Mouse (Mus musculus) thymus, adult 2 months (tissue): ENCODE data around the gene Dock1. TPM values are rescaled to one million over a fixed set of nuclear protein-coding genes. Genes with fewer than 3 reads are reported as not detected.

Experiments
- DNase-seq: peaks from one replicate; pipeline ENCODE4 v3.0.0; 2021
- H3K27ac ChIP-seq: fragments of 200-500 bp; 2 replicates; pipeline ENCODE4 v1.5.1; 2012; ENCODE audit warnings: low read length, control low read depth; ENCODE audit not compliant: control insufficient read depth, insufficient read depth
- H3K27me3 ChIP-seq: fragments of 200-500 bp; 2 replicates; pipeline ENCODE4 v1.6.1; 2012; ENCODE audit warnings: mild to moderate bottlenecking, low read length, moderate library complexity, mixed read lengths; ENCODE audit not compliant: control insufficient read depth, insufficient read depth
- H3K36me3 ChIP-seq: fragments of 200-500 bp; 2 replicates; pipeline ENCODE4 v1.6.1; 2012; ENCODE audit warnings: mild to moderate bottlenecking, low read length, moderate library complexity; ENCODE audit not compliant: control insufficient read depth, insufficient read depth
- H3K4me1 ChIP-seq: fragments of 200-500 bp; replicated peaks from 2 replicates; pipeline ENCODE4 v1.6.1; 2012; ENCODE audit warnings: low read length; ENCODE audit not compliant: control insufficient read depth, insufficient read depth
- H3K4me3 ChIP-seq: fragments of 200-500 bp; 2 replicates; pipeline ENCODE4 v1.5.1; 2012; ENCODE audit warnings: mild to moderate bottlenecking, low read length, control low read depth, moderate library complexity; ENCODE audit not compliant: control insufficient read depth, insufficient read depth
- CTCF ChIP-seq: fragments of 200-500 bp; IDR thresholded peaks from 2 replicates; pipeline ENCODE4 v1.5.1; 2012; ENCODE audit warnings: mild to moderate bottlenecking, control low read depth, low read length, moderate library complexity, borderline replicate concordance; ENCODE audit not compliant: control insufficient read depth, poor library complexity, insufficient read depth; ENCODE audit errors: extremely low read depth
- POLR2A ChIP-seq: fragments of 200-500 bp; IDR thresholded peaks from 2 replicates; pipeline ENCODE4 v1.6.1; 2012; ENCODE audit warnings: mild to moderate bottlenecking, low read length, control low read depth, moderate library complexity; ENCODE audit not compliant: control insufficient read depth, poor library complexity, insufficient read depth; ENCODE audit errors: extremely low read depth
- WGBS: fragments of 180-500 bp; shearing (Covaris S2); methylation state at CpG from one replicate; pipeline ENCODE4 v1.1.7; 2018; 5-methylcytosine and 5-hydroxymethylcytosine counted together
- polyA plus RNA-seq: library from polyadenylated mRNA; depleted of rRNA; stranded (reverse); fragments of >200 nt; gene quantifications from 2 replicates; pipeline ENCODE4 v1.2.3, GENCODE M21; 2012

Dock1 gene
- polyA plus RNA-seq, 1 experiment = 3.2 TPM

DNA sequence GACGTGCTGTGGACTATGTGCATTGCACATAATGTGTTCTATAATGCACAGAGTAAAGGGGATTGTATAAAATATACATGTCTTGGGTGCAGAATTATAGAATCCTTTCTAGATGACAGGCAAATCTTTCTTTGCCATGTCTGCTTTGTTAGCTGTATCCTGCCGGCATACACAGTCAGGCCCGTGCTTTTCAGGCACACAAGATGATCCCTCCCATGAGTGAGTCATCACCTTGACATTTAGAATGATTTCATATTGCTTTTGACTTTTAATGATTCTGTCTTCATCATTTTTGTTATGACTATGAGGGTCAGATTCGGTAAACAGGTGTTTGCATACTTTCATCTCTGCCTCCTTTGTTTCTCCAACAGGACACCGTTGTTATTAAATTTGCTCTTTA is 354.1 kb downstream of the Dock1 start:
- DNase-seq = no peak
- no peaks in the 10 kb centered on the region for H3K27me3 ChIP-seq
- H3K36me3 ChIP-seq = no peaks in the 10 kb centered on the region
- no peak overlapping the region for H3K4me3 ChIP-seq
- WGBS = 92% methylated on average over 5 of the region's 5 CpGs
- H3K4me1 ChIP-seq = no peaks in the 10 kb centered on the region
- TF ChIP-seq POLR2A (no peak), CTCF (no peak)
- H3K27ac ChIP-seq = no peak overlapping the region

DNA sequence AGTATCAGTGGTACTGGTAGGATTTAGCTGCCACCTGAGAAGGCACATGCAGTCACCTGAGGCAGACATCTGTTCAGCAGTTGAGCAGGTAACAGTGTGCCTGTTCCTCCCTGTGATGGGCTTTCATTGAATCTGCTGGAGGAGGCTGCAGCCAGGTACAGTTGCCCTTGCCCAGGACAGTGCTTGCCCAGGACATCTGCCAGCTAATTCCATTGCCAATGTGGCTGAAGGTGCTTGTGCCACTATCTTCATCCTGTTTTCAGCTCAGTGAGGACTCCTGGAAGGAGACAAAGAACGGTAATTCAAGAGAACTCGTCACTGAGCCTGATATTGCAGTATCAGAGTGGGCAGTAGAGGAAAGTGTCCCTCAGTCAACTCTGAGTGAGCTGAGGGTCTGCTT is 358.3 kb downstream of the Dock1 start:
- 94% methylated on average over 2 of the region's 2 CpGs for WGBS
- no peak for DNase-seq
- Histone ChIP-seq H3K36me3 (no peaks in the 10 kb centered on the region), H3K4me3 (no peak overlapping the region), H3K4me1 (no peaks in the 10 kb centered on the region), H3K27ac (no peak overlapping the region), H3K27me3 (no peaks in the 10 kb centered on the region)
- TF ChIP-seq CTCF (no peak), POLR2A (no peak)

DNA sequence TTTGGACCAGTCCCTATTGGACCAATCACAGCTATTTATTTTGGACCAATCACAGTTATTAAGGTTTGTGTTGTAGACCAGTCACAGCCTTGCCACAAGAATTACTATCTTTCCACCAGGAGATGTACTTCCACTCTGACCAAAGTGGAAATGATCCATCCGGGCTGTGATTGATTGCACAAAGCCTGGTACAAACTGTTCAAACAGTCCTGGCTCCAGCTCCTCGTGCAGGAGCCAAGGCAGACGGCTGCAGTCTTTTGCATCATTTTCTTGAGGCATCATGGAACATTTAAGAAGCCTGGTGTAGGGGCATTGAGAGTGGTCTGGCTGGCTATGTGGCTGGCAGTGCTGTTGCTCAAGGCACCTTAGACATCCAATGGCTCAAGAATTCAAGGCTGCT is 358.7 kb downstream of the Dock1 start:
- DNase-seq = no peak
- 88% methylated on average over 3 of the region's 3 CpGs for WGBS
- TF ChIP-seq CTCF (no peak), POLR2A (no peak)

DNA sequence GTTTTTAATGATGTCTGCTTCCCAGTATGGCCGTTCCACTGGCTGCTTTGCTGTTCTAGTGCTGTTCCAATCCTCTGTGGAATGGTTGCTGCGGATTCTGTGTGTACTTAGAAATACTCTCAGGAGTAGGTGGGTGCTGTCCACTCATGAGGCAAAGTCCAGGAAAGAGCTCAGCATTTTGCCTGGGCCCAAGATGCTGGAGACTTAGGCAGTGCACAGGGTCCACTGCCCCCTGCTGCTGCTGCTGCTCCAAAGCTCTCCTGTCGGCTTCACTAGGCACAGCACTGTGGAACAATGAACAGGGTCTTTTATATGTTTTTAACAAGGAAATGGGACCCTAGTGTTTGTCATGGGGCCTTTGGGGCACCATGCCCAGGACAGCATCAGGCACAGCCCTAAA is 361.0 kb downstream of the Dock1 start:
- H3K4me1 ChIP-seq = peaks cover 7% of the 10 kb centered on the region
- no peaks in the 10 kb centered on the region for H3K27me3 ChIP-seq
- no peak overlapping the region for H3K27ac ChIP-seq
- WGBS = 96% methylated on average over 3 of the region's 3 CpGs
- DNase-seq = no peak
- no peaks in the 10 kb centered on the region for H3K36me3 ChIP-seq
- no peak overlapping the region for H3K4me3 ChIP-seq
- TF ChIP-seq POLR2A (no peak), CTCF (no peak)

More for the DNA sequence above, 358.7 kb downstream of the Dock1 start:
- no peak overlapping the region for H3K4me3 ChIP-seq
- no peaks in the 10 kb centered on the region for H3K4me1 ChIP-seq
- no peak overlapping the region for H3K27ac ChIP-seq
- H3K36me3 ChIP-seq = no peaks in the 10 kb centered on the region
- H3K27me3 ChIP-seq = no peaks in the 10 kb centered on the region

DNA sequence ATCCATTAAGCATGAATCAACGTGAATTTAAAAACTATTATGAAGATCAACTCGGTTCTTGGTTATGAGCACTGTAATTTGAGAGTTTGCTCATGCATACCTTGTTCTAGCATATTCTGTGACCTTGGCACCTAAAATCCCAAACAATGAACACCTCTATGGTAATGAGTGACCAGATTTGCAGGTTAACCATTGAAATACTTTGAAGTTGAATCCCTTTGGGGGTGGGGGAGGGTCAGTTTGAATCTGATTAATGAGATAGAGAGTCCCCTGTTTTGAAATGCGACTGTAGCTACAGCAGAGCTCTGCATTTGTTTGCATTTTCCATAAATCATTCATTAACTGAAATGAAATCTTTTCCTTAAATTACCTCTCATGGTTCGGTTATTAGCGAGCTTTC is 364.4 kb downstream of the Dock1 start:
- peaks cover 7% of the 10 kb centered on the region for H3K4me1 ChIP-seq
- H3K27me3 ChIP-seq = no peaks in the 10 kb centered on the region
- TF ChIP-seq POLR2A = no peak
- no peak for TF ChIP-seq CTCF
- H3K27ac ChIP-seq = no peak overlapping the region
- WGBS = 91% methylated on average over 5 of the region's 5 CpGs
- no peaks in the 10 kb centered on the region for H3K36me3 ChIP-seq
- DNase-seq = no peak
- H3K4me3 ChIP-seq = no peak overlapping the region

DNA sequence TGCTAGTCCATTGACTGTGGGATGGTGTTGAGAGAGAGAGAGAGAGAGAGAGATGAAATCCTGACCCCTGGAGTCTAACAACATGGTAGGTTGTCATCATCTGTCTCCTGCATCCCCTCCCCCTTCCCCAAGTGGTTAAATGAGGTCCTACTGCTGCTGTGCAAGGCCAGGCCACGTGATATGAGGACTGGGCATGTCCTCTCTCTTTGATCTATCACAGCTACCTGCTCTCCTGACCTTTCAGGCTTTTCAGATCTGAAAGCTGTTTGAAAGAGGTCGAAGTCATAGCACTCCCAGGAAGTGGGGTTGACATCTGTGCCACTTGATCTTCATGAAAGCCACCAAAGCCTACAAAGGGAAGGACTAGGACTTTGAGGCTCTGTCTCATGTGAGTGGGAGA is 365.2 kb downstream of the Dock1 start:
- 19% methylated on average over 2 of the region's 2 CpGs for WGBS
- Histone ChIP-seq H3K27ac (no peak overlapping the region), H3K27me3 (no peaks in the 10 kb centered on the region), H3K4me3 (no peak overlapping the region), H3K4me1 (peaks cover 7% of the 10 kb centered on the region), H3K36me3 (no peaks in the 10 kb centered on the region)
- DNase-seq = peak; percentile 4
- TF ChIP-seq CTCF (no peak), POLR2A (no peak)

DNA sequence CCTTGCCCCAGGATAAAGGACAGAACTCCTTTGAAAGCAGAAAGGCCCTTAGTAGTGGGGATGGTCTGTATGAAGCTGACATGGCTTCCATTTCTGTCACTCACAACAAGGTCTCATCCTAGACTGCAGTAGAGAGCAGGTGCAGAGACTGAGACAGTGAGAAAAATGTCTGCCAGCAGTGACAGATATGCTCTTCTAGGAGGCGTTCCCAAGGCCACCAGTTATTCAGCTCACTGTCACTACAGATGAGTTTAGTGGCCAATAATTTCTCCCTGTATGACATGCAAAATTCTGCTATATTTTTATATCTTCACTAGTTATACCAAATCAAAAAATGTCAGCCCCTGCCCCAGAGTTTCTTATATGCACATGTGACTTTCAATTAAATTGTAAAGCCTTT is 368.5 kb downstream of the Dock1 start:
- no peak for DNase-seq
- 97% methylated on average over 1 of the region's 1 CpGs for WGBS
- peaks cover 7% of the 10 kb centered on the region for H3K4me1 ChIP-seq
- no peak overlapping the region for H3K4me3 ChIP-seq
- no peaks in the 10 kb centered on the region for H3K27me3 ChIP-seq
- no peaks in the 10 kb centered on the region for H3K36me3 ChIP-seq
- no peak for TF ChIP-seq POLR2A
- TF ChIP-seq CTCF = no peak
- no peak overlapping the region for H3K27ac ChIP-seq
